Mouse (Mus musculus) neural tube, embryonic 12.5 days (tissue): ENCODE measurements at regions not wholly inside any gene's neighbourhood (a gene's known extent, or its start where the extent isn't known, plus 50 kb on each side); places are given as distances from the start of the nearest gene placed in this dataset.

Experiments used
- ATAC-seq: fragments of 200-750 bp; cut with Nextera tagmentation; 2 replicates; pipeline ENCODE4 v1.8.0; 2017; ENCODE audit warnings: low read depth, mild to moderate bottlenecking, moderate TSS enrichment, moderate library complexity; ENCODE audit not compliant: low FRiP score
- H3K27ac ChIP-seq: fragments of 300-500 bp; sonication (generic); 2 replicates; pipeline ENCODE4 v1.5.1; 2016
- H3K27me3 ChIP-seq: fragments of 300-500 bp; sonication (generic); replicated peaks from 2 replicates; pipeline ENCODE4 v1.6.1; 2016; ENCODE audit warnings: mild to moderate bottlenecking
- H3K36me3 ChIP-seq: fragments of 300-500 bp; sonication (generic); 2 replicates; pipeline ENCODE4 v1.6.1; 2016; ENCODE audit warnings: mild to moderate bottlenecking
- H3K4me1 ChIP-seq: fragments of 300-500 bp; sonication (generic); 2 replicates; pipeline ENCODE4 v1.6.1; 2016
- H3K4me2 ChIP-seq: fragments of 300-500 bp; sonication (generic); replicated peaks from 2 replicates; pipeline ENCODE4 v1.6.1; 2016; ENCODE audit warnings: mild to moderate bottlenecking
- H3K4me3 ChIP-seq: fragments of 300-500 bp; sonication (generic); 2 replicates; pipeline ENCODE4 v1.5.1; 2016
- H3K9ac ChIP-seq: fragments of 300-500 bp; sonication (generic); 2 replicates; pipeline ENCODE4 v1.6.1; 2016; ENCODE audit warnings: mild to moderate bottlenecking
- H3K9me3 ChIP-seq: fragments of 300-500 bp; sonication (generic); 2 replicates; pipeline ENCODE4 v1.6.1; 2016; ENCODE audit warnings: mild to moderate bottlenecking
- WGBS: fragments of 180-500 bp; shearing (Covaris S2); methylation state at CpG from one replicate; pipeline ENCODE4 v1.1.7; 2016; 5-methylcytosine and 5-hydroxymethylcytosine counted together

- WGBS = 55% methylated on average over 4 of the region's 4 CpGs
- Histone ChIP-seq H3K27ac (no peak overlapping the region), H3K4me1 (no peaks in the 10 kb centered on the region), H3K9ac (no peak overlapping the region), H3K9me3 (no peaks in the 10 kb centered on the region), H3K36me3 (no peaks in the 10 kb centered on the region), H3K4me3 (no peak overlapping the region), H3K4me2 (no peak overlapping the region), H3K27me3 (no peaks in the 10 kb centered on the region)
- no peak for ATAC-seq
Measured at GRCm38 (mm10) chr3:21325329-21325896, 751.0 kb upstream of the Tbl1xr1 start.

DNA sequence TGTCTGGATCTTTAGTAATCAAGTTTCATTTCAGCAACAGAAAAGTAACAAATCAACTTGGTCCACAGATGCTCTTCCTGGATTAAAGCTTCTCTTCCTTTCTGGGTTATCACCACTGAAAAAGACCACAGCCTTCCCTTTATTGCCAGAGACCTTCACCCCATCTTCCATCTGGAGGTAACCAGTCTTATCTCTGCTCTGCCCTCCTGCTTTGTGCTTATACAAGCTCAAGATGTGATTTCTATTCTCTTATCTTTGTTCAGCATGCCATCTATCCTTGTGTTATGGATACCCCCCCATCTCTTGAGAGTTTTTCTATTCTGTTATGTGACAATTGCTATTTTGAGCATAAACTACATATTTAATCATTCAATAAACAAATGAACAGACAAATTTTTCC lies 734.5 kb upstream of the Tbl1xr1 start:
- ATAC-seq = no peak
- Histone ChIP-seq H3K4me3 (no peak overlapping the region), H3K4me2 (no peak overlapping the region), H3K27ac (no peak overlapping the region), H3K27me3 (no peaks in the 10 kb centered on the region), H3K36me3 (no peaks in the 10 kb centered on the region), H3K9me3 (no peaks in the 10 kb centered on the region), H3K4me1 (no peaks in the 10 kb centered on the region), H3K9ac (no peak overlapping the region)

GRCm38 (mm10) chr3:21343095-21343494 lies 733.4 kb upstream of the Tbl1xr1 start:
- WGBS = 96% methylated on average over 1 of the region's 1 CpGs
- ATAC-seq = no peak
- Histone ChIP-seq H3K36me3 (no peaks in the 10 kb centered on the region), H3K27ac (no peak overlapping the region), H3K27me3 (no peaks in the 10 kb centered on the region), H3K9ac (no peak overlapping the region), H3K4me2 (no peak overlapping the region), H3K4me3 (no peak overlapping the region), H3K9me3 (no peaks in the 10 kb centered on the region), H3K4me1 (no peaks in the 10 kb centered on the region)

GRCm38 (mm10) chr3:21349421-21349820 lies 727.0 kb upstream of the Tbl1xr1 start:
- Histone ChIP-seq H3K4me2 (no peak overlapping the region), H3K27ac (no peak overlapping the region), H3K27me3 (no peaks in the 10 kb centered on the region), H3K9ac (no peak overlapping the region), H3K9me3 (no peaks in the 10 kb centered on the region), H3K36me3 (no peaks in the 10 kb centered on the region), H3K4me3 (no peak overlapping the region), H3K4me1 (no peaks in the 10 kb centered on the region)
- no peak for ATAC-seq
- 84% methylated on average over 3 of the region's 3 CpGs for WGBS

GRCm38 (mm10) chr3:21356150-21356549 lies 720.3 kb upstream of the Tbl1xr1 start:
- H3K4me3 ChIP-seq = no peak overlapping the region
- H3K4me1 ChIP-seq = no peaks in the 10 kb centered on the region
- H3K36me3 ChIP-seq = no peaks in the 10 kb centered on the region
- no peak overlapping the region for H3K4me2 ChIP-seq
- no peak overlapping the region for H3K27ac ChIP-seq
- no peaks in the 10 kb centered on the region for H3K9me3 ChIP-seq
- ATAC-seq = no peak
- no peak overlapping the region for H3K9ac ChIP-seq
- no peaks in the 10 kb centered on the region for H3K27me3 ChIP-seq
- WGBS = 76% methylated on average over 3 of the region's 3 CpGs

DNA sequence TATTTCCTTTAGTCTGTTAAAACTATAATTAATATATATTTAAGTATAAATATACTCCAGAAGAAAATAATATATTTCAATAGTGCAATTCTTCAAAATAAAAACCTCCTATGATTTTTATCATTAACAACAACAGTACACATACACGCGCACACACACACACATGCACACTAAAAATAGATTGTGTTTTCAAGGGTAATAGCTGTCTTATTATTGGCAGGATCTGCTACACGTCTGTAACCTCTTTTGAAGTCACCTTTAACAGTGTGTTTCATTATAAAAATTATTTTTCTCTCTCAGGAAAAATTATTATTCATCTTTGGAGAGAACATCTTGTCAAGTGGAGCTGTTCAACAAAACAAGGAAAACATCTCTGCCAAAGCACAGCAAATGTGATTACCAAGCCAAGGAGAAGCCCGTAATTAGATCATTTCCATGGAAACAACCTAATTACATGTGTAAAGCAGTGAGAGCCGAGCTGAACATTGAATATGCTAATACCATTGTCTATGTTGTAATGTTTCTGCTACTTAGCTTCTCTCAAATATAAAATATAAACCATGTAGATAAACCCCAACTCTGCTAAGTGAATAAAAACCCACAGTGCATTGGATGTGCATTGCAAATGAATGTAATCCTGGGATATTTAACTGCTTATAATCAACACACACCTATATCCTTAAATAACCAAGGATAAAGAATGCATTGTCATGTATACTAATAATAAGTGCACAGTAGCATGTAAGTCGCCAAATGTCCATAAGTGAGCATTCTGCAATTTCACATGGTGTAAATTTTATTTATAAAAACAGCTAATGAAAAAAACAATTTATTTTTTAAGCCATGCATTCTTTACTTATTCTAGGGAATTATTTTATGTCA lies 719.4 kb upstream of the Tbl1xr1 start:
- H3K27me3 ChIP-seq = no peaks in the 10 kb centered on the region
- H3K27ac ChIP-seq = no peak overlapping the region
- H3K9ac ChIP-seq = no peak overlapping the region
- H3K9me3 ChIP-seq = no peaks in the 10 kb centered on the region
- WGBS = 67% methylated on average over 6 of the region's 6 CpGs
- no peaks in the 10 kb centered on the region for H3K4me1 ChIP-seq
- H3K4me2 ChIP-seq = no peak overlapping the region
- H3K36me3 ChIP-seq = no peaks in the 10 kb centered on the region
- no peak overlapping the region for H3K4me3 ChIP-seq
- peak; percentile 71 for ATAC-seq

- Histone ChIP-seq H3K27ac (no peak overlapping the region), H3K9ac (no peak overlapping the region), H3K4me2 (no peak overlapping the region), H3K9me3 (no peaks in the 10 kb centered on the region), H3K4me3 (no peak overlapping the region), H3K36me3 (no peaks in the 10 kb centered on the region), H3K4me1 (no peaks in the 10 kb centered on the region), H3K27me3 (no peaks in the 10 kb centered on the region)
- 89% methylated on average over 6 of the region's 6 CpGs for WGBS
- no peak for ATAC-seq
Measured at GRCm38 (mm10) chr3:21358068-21358467, 718.4 kb upstream of the Tbl1xr1 start.

- 90% methylated on average over 3 of the region's 3 CpGs for WGBS
- Histone ChIP-seq H3K36me3 (no peaks in the 10 kb centered on the region), H3K27me3 (no peaks in the 10 kb centered on the region), H3K27ac (no peak overlapping the region), H3K9me3 (no peaks in the 10 kb centered on the region), H3K4me2 (no peak overlapping the region), H3K4me1 (no peaks in the 10 kb centered on the region), H3K4me3 (no peak overlapping the region), H3K9ac (no peak overlapping the region)
- no peak for ATAC-seq
Measured at GRCm38 (mm10) chr3:21361069-21361468, 715.4 kb upstream of the Tbl1xr1 start.

DNA sequence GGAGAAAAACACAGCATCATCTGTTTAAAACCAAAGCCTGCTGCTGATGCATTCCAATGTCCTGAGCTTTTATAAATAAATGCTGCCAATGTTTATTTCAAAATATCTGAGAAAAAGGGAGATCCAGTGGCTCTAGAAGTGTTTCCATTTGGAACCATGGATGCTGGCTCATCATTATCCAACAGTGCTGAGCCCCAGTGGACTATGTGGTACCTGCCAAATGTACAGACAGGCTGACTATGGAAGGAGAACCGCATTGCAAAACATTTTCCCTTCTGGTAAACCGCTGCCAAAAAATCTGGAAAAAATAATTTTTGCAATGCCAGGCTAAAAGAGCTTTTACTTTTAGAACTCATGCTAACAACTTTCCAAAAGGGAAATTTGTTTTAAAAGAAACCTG lies 696.6 kb upstream of the Tbl1xr1 start:
- Histone ChIP-seq H3K27me3 (no peaks in the 10 kb centered on the region), H3K9ac (no peak overlapping the region), H3K4me1 (no peaks in the 10 kb centered on the region), H3K4me2 (no peak overlapping the region), H3K27ac (no peak overlapping the region), H3K9me3 (no peaks in the 10 kb centered on the region), H3K36me3 (no peaks in the 10 kb centered on the region), H3K4me3 (no peak overlapping the region)
- WGBS = 93% methylated on average over 2 of the region's 2 CpGs
- no peak for ATAC-seq

- Histone ChIP-seq H3K4me2 (no peak overlapping the region), H3K27ac (no peak overlapping the region), H3K4me3 (no peak overlapping the region), H3K9ac (no peak overlapping the region), H3K9me3 (no peaks in the 10 kb centered on the region), H3K27me3 (no peaks in the 10 kb centered on the region), H3K36me3 (no peaks in the 10 kb centered on the region), H3K4me1 (no peaks in the 10 kb centered on the region)
- 64% methylated on average over 3 of the region's 3 CpGs for WGBS
- no peak for ATAC-seq
Measured at GRCm38 (mm10) chr3:21381072-21381471, 695.4 kb upstream of the Tbl1xr1 start.

- Histone ChIP-seq H3K27ac (no peak overlapping the region), H3K4me1 (no peaks in the 10 kb centered on the region), H3K4me2 (no peak overlapping the region), H3K36me3 (no peaks in the 10 kb centered on the region), H3K9ac (no peak overlapping the region), H3K9me3 (no peaks in the 10 kb centered on the region), H3K4me3 (no peak overlapping the region), H3K27me3 (no peaks in the 10 kb centered on the region)
- WGBS = 95% methylated on average over 2 of the region's 2 CpGs
- ATAC-seq = no peak
Measured at GRCm38 (mm10) chr3:21403551-21403950, 672.9 kb upstream of the Tbl1xr1 start.

DNA sequence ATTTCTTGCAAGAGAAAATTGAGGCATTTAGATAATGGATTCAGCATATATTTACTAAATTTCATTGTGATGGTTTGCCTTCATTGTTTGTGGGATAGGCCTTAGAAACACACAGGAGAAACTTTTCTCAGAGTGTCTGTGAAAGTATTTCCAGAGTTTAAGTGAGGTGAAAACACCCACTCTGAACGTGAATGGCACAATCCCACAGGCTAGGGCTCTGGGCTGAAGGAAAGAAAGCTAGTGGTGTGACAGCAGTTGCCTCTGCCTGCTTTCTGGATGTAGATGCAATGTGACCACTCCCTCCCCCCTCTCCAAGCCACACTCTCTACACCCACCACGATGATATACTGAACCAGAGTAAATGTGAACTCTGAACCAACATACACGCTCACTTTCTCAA lies 672.4 kb upstream of the Tbl1xr1 start:
- 72% methylated on average over 3 of the region's 3 CpGs for WGBS
- no peak overlapping the region for H3K4me3 ChIP-seq
- H3K27ac ChIP-seq = no peak overlapping the region
- no peak for ATAC-seq
- H3K9me3 ChIP-seq = no peaks in the 10 kb centered on the region
- no peak overlapping the region for H3K4me2 ChIP-seq
- no peaks in the 10 kb centered on the region for H3K4me1 ChIP-seq
- no peak overlapping the region for H3K9ac ChIP-seq
- no peaks in the 10 kb centered on the region for H3K36me3 ChIP-seq
- no peaks in the 10 kb centered on the region for H3K27me3 ChIP-seq

GRCm38 (mm10) chr3:21407077-21407476 lies 669.4 kb upstream of the Tbl1xr1 start:
- no peak overlapping the region for H3K4me2 ChIP-seq
- H3K27ac ChIP-seq = no peak overlapping the region
- no peaks in the 10 kb centered on the region for H3K27me3 ChIP-seq
- no peaks in the 10 kb centered on the region for H3K9me3 ChIP-seq
- H3K36me3 ChIP-seq = no peaks in the 10 kb centered on the region
- WGBS = 94% methylated on average over 5 of the region's 5 CpGs
- H3K4me3 ChIP-seq = no peak overlapping the region
- H3K9ac ChIP-seq = no peak overlapping the region
- ATAC-seq = no peak
- no peaks in the 10 kb centered on the region for H3K4me1 ChIP-seq
